Mouse (Mus musculus) liver, embryonic 11.5 days (tissue): Measurements from ENCODE around the gene Olfr1062. TPM values are rescaled to one million over a fixed set of nuclear protein-coding genes. Genes with fewer than 3 reads are reported as not detected.
"Not testable (repeated sequence)": the region's sequence is repeated elsewhere in the genome, so short reads cannot be mapped to it uniquely, and the experiment has no call there.

Source experiments
- ATAC-seq: fragments of 200-750 bp; cut with Nextera tagmentation; replicated peaks from 2 replicates; pipeline ENCODE4 v1.8.0; 2017; ENCODE audit warnings: moderate number of reproducible peaks, mild to moderate bottlenecking, moderate TSS enrichment, moderate library complexity; ENCODE audit not compliant: low FRiP score
- DNase-seq: peaks from one replicate; pipeline ENCODE4 v3.0.0-alpha.2; 2017; ENCODE audit warnings: low spot score
- H3K27ac ChIP-seq: fragments of 300-500 bp; sonication (generic); 2 replicates; pipeline ENCODE4 v1.5.1; 2014; ENCODE audit warnings: mild to moderate bottlenecking, low read depth, low read length, control low read depth
- H3K27me3 ChIP-seq: fragments of 300-500 bp; sonication (generic); replicated peaks from 2 replicates; pipeline ENCODE4 v1.6.1; 2014; ENCODE audit warnings: low read length, mixed read lengths; ENCODE audit not compliant: control insufficient read depth, insufficient read depth
- H3K36me3 ChIP-seq: fragments of 300-500 bp; sonication (generic); 2 replicates; pipeline ENCODE4 v1.6.1; 2014; ENCODE audit warnings: mild to moderate bottlenecking, low read length, moderate library complexity, mixed read lengths; ENCODE audit not compliant: control insufficient read depth, insufficient read depth
- H3K4me1 ChIP-seq: fragments of 300-500 bp; sonication (generic); replicated peaks from 2 replicates; pipeline ENCODE4 v1.6.1; 2014; ENCODE audit warnings: low read length, mixed read lengths; ENCODE audit not compliant: control insufficient read depth, insufficient read depth
- H3K4me2 ChIP-seq: fragments of 300-500 bp; sonication (generic); 2 replicates; pipeline ENCODE4 v1.6.1; 2014; ENCODE audit warnings: mild to moderate bottlenecking, control low read depth, moderate library complexity
- H3K4me3 ChIP-seq: fragments of 300-500 bp; sonication (generic); 2 replicates; pipeline ENCODE4 v1.5.1; 2014; ENCODE audit warnings: low read depth, low read length, control low read depth
- H3K9ac ChIP-seq: fragments of 300-500 bp; sonication (generic); 2 replicates; pipeline ENCODE4 v1.6.1; 2014; ENCODE audit warnings: low read depth, low read length, control low read depth
- H3K9me3 ChIP-seq: fragments of 300-500 bp; sonication (generic); 2 replicates; pipeline ENCODE4 v1.6.1; 2016; ENCODE audit warnings: low read length, inconsistent platforms, mixed read lengths; ENCODE audit not compliant: control insufficient read depth
- polyA plus RNA-seq: library from polyadenylated mRNA; unstranded; fragments of >200 nt; fragmentation: Nextera tagmentation; extraction: Ambion mirVana; gene quantifications from 2 replicates; pipeline ENCODE4 v1.2.1, GENCODE M21; 2014

The Olfr1062 gene
- polyA plus RNA-seq, 1 experiment from 2014 or later: not detected

GRCm38 (mm10) chr2:86388461-86388860 is 38.1 kb downstream of the Olfr1062 start, which contains the start of gene Olfr1058:
Gene Olfr1058 (minus strand): TSS chr2:86388561.
- H3K4me3 ChIP-seq, H3K4me2 ChIP-seq, ATAC-seq, H3K9me3 ChIP-seq, H3K4me1 ChIP-seq, DNase-seq, H3K9ac ChIP-seq, H3K27ac ChIP-seq, H3K27me3 ChIP-seq, H3K36me3 ChIP-seq: not testable (repeated sequence)

- DNase-seq: no peak
- H3K4me1 ChIP-seq: no peaks in the 10 kb centered on the region
- H3K36me3 ChIP-seq: no peaks in the 10 kb centered on the region
- no peak within 1 kb of the TSS for H3K9ac ChIP-seq
- no peaks in the 10 kb centered on the region for H3K9me3 ChIP-seq
- H3K4me2 ChIP-seq: no peak within 1 kb of the TSS
- H3K27ac ChIP-seq: no peak within 1 kb of the TSS
- no peaks in the 10 kb centered on the region for H3K27me3 ChIP-seq
- no peak within 1 kb of the TSS for H3K4me3 ChIP-seq
- ATAC-seq: no peak
These were observed 48.3 kb downstream of the Olfr1062 start, which contains the start of gene Olfr1057 for GRCm38 (mm10) chr2:86378293-86378692. Gene Olfr1057 (minus strand): TSS chr2:86378393.

Other genes with a start within 250 kb of the Olfr1062 start
- not detected in 2 replicates for gene Olfr1044, start 248.9 kb downstream of the Olfr1062 start, polyA plus RNA-seq
- gene Olfr52, start 241.1 kb downstream of the Olfr1062 start, polyA plus RNA-seq: not detected in 2 replicates
- not detected in 2 replicates for gene Olfr1045, start 223.7 kb downstream of the Olfr1062 start, polyA plus RNA-seq
- gene Olfr1046, start 207.4 kb downstream of the Olfr1062 start, polyA plus RNA-seq: not detected in 2 replicates
- gene Olfr1047, start 195.3 kb downstream of the Olfr1062 start, polyA plus RNA-seq: not detected in 2 replicates
- gene Olfr1048, start 186.5 kb downstream of the Olfr1062 start, polyA plus RNA-seq: not detected in 2 replicates
- not detected in 2 replicates for gene Olfr1049, start 168.4 kb downstream of the Olfr1062 start, polyA plus RNA-seq
- not detected in 2 replicates for gene Olfr1051, start 147.7 kb downstream of the Olfr1062 start, polyA plus RNA-seq
- not detected in 2 replicates for gene Olfr1052, start 134.3 kb downstream of the Olfr1062 start, polyA plus RNA-seq
- gene Olfr1053, start 111.5 kb downstream of the Olfr1062 start, polyA plus RNA-seq: not detected in 2 replicates
- gene Olfr1054, start 91.3 kb downstream of the Olfr1062 start, polyA plus RNA-seq: not detected in 2 replicates
- gene Olfr1055, start 76.5 kb downstream of the Olfr1062 start, polyA plus RNA-seq: not detected in 2 replicates
- gene Olfr1056, start 64.3 kb downstream of the Olfr1062 start, polyA plus RNA-seq: not detected in 2 replicates
- gene Olfr1057, start 48.4 kb downstream of the Olfr1062 start, polyA plus RNA-seq: not detected in 2 replicates
- gene Olfr1058, start 38.2 kb downstream of the Olfr1062 start, polyA plus RNA-seq: not detected in 2 replicates
- gene Olfr1061, start 12.7 kb downstream of the Olfr1062 start, polyA plus RNA-seq: not detected in 2 replicates
- not detected in 2 replicates for gene Olfr1065, start 23.8 kb upstream of the Olfr1062 start, polyA plus RNA-seq
- not detected in 2 replicates for gene Olfr1066, start 29.5 kb upstream of the Olfr1062 start, polyA plus RNA-seq
- gene Olfr228, start 60.6 kb upstream of the Olfr1062 start, polyA plus RNA-seq: not detected in 2 replicates
- not detected in 2 replicates for gene Olfr1076, start 81.7 kb upstream of the Olfr1062 start, polyA plus RNA-seq
- not detected in 2 replicates for gene Olfr1079, start 115.7 kb upstream of the Olfr1062 start, polyA plus RNA-seq
- not detected in 2 replicates for gene Olfr1080, start 131.5 kb upstream of the Olfr1062 start, polyA plus RNA-seq
- gene Olfr1082, start 172.2 kb upstream of the Olfr1062 start, polyA plus RNA-seq: not detected in 2 replicates
- gene Olfr1084, start 213.0 kb upstream of the Olfr1062 start, polyA plus RNA-seq: not detected in 2 replicates
- not detected in 2 replicates for gene Olfr1085, start 235.3 kb upstream of the Olfr1062 start, polyA plus RNA-seq